Mouse (Mus musculus) hindbrain, embryonic 16.5 days (tissue): ENCODE data around the gene Setd1b. TPM values are rescaled to one million over a fixed set of nuclear protein-coding genes. Genes with fewer than 3 reads are reported as not detected.

Experiments
- ATAC-seq: fragments of 200-750 bp; cut with Nextera tagmentation; 2 replicates; pipeline ENCODE4 v1.8.0; 2017; ENCODE audit warnings: moderate TSS enrichment, moderate library complexity
- H3K27ac ChIP-seq: fragments of 300-500 bp; sonication (generic); 2 replicates; pipeline ENCODE4 v1.5.1; 2014; ENCODE audit warnings: low read depth, mild to moderate bottlenecking, control low read depth, low read length, moderate library complexity
- H3K27me3 ChIP-seq: fragments of 300-500 bp; sonication (generic); replicated peaks from 2 replicates; pipeline ENCODE4 v1.6.1; 2014; ENCODE audit warnings: low read length; ENCODE audit not compliant: control insufficient read depth, insufficient read depth
- H3K36me3 ChIP-seq: fragments of 300-500 bp; sonication (generic); 2 replicates; pipeline ENCODE4 v1.6.1; 2014; ENCODE audit warnings: mild to moderate bottlenecking, low read length, moderate library complexity, mixed read lengths; ENCODE audit not compliant: control insufficient read depth, insufficient read depth
- H3K4me1 ChIP-seq: fragments of 300-500 bp; sonication (generic); 2 replicates; pipeline ENCODE4 v1.6.1; 2014; ENCODE audit warnings: low read depth, low read length; ENCODE audit not compliant: control insufficient read depth, insufficient read depth
- H3K4me2 ChIP-seq: fragments of 300-500 bp; sonication (generic); 2 replicates; pipeline ENCODE4 v1.6.1; 2014; ENCODE audit warnings: mild to moderate bottlenecking, low read length, control low read depth, moderate library complexity
- H3K4me3 ChIP-seq: fragments of 300-500 bp; sonication (generic); 2 replicates; pipeline ENCODE4 v1.5.1; 2014; ENCODE audit warnings: mild to moderate bottlenecking, low read length, control low read depth, moderate library complexity
- H3K9ac ChIP-seq: fragments of 300-500 bp; sonication (generic); 2 replicates; pipeline ENCODE4 v1.6.1; 2014; ENCODE audit warnings: low read depth, mild to moderate bottlenecking, control low read depth, low read length, moderate library complexity
- H3K9me3 ChIP-seq: fragments of 300-500 bp; sonication (generic); 2 replicates; pipeline ENCODE4 v1.6.1; 2014; ENCODE audit warnings: mild to moderate bottlenecking, low read length, moderate library complexity; ENCODE audit not compliant: control insufficient read depth
- WGBS: fragments of 180-500 bp; shearing (Covaris S2); extraction: QIAGEN DNeasy Blood & Tissue Kit; methylation state at CpG from one replicate; pipeline ENCODE4 v1.1.7; 2014; 5-methylcytosine and 5-hydroxymethylcytosine counted together
- polyA plus RNA-seq: library from polyadenylated mRNA; unstranded; fragments of >200 nt; fragmentation: Nextera tagmentation; extraction: Ambion mirVana; gene quantifications from 2 replicates; pipeline ENCODE4 v1.2.1, GENCODE M21; 2015

The Setd1b gene
- polyA plus RNA-seq, 1 experiment from 2014 or later, result 9.5 TPM

- ATAC-seq, result no peak
- no peak overlapping the region for H3K4me2 ChIP-seq
- H3K4me3 ChIP-seq, result no peak overlapping the region
- no peak overlapping the region for H3K9ac ChIP-seq
- no peaks in the 10 kb centered on the region for H3K9me3 ChIP-seq
- no peaks in the 10 kb centered on the region for H3K27me3 ChIP-seq
- WGBS, result 80% methylated on average over 9 of the region's 9 CpGs
- H3K27ac ChIP-seq, result no peak overlapping the region
- no peaks in the 10 kb centered on the region for H3K4me1 ChIP-seq
- H3K36me3 ChIP-seq, result peaks cover 55% of the 10 kb centered on the region
These were observed 20.9 kb downstream of the Setd1b start for GRCm38 (mm10) chr5:123162942-123163341.

- Histone ChIP-seq H3K36me3 (peaks cover 32% of the 10 kb centered on the region), H3K4me1 (no peaks in the 10 kb centered on the region), H3K27me3 (no peaks in the 10 kb centered on the region), H3K4me3 (no peak overlapping the region), H3K9ac (no peak overlapping the region), H3K9me3 (no peaks in the 10 kb centered on the region), H3K4me2 (no peak overlapping the region), H3K27ac (no peak overlapping the region)
- ATAC-seq, result no peak
- 88% methylated on average over 10 of the region's 10 CpGs for WGBS
These were observed 24.4 kb downstream of the Setd1b start for GRCm38 (mm10) chr5:123166437-123166836.

GRCm38 (mm10) chr5:123167591-123167990, 25.6 kb downstream of the Setd1b start:
- no peak overlapping the region for H3K9ac ChIP-seq
- ATAC-seq, result no peak
- WGBS, result 58% methylated on average over 5 of the region's 5 CpGs

GRCm38 (mm10) chr5:123169284-123169683, 27.3 kb downstream of the Setd1b start, which contains the start of gene Psmd9:
Gene Psmd9, plus strand, starts transcription at chr5:123169413.
- Histone ChIP-seq H3K4me1 (no peaks in the 10 kb centered on the region; the same call in 1 of the 2 replicates), H3K4me3 (no peak within 1 kb of the TSS), H3K27ac (no peak within 1 kb of the TSS), H3K4me2 (no peak within 1 kb of the TSS), H3K9me3 (no peaks in the 10 kb centered on the region), H3K36me3 (peaks cover 15% of the 10 kb centered on the region), H3K9ac (no peak within 1 kb of the TSS), H3K27me3 (no peaks in the 10 kb centered on the region)
- 85% methylated on average over 5 of the region's 5 CpGs for WGBS
- no peak for ATAC-seq

More at GRCm38 (mm10) chr5:123167591-123167990, 25.6 kb downstream of the Setd1b start:
- Histone ChIP-seq H3K27me3 (no peaks in the 10 kb centered on the region), H3K4me2 (no peak overlapping the region), H3K27ac (no peak overlapping the region), H3K36me3 (peaks cover 27% of the 10 kb centered on the region), H3K4me1 (no peaks in the 10 kb centered on the region; the same call in 1 of the 2 replicates), H3K4me3 (no peak overlapping the region), H3K9me3 (no peaks in the 10 kb centered on the region)

GRCm38 (mm10) chr5:123170365-123170764, 28.4 kb downstream of the Setd1b start:
- Histone ChIP-seq H3K9me3 (no peaks in the 10 kb centered on the region), H3K4me3 (no peak overlapping the region), H3K36me3 (peaks cover 14% of the 10 kb centered on the region), H3K9ac (no peak overlapping the region), H3K4me2 (no peak overlapping the region), H3K4me1 (no peaks in the 10 kb centered on the region; the same call in 1 of the 2 replicates), H3K27ac (no peak overlapping the region), H3K27me3 (no peaks in the 10 kb centered on the region)
- ATAC-seq, result no peak
- WGBS, result 79% methylated on average over 9 of the region's 9 CpGs

- H3K27me3 ChIP-seq, result no peaks in the 10 kb centered on the region
- H3K4me3 ChIP-seq, result no peak overlapping the region
- H3K4me2 ChIP-seq, result peak overlapping the region; percentile 46
- WGBS, result 11% methylated on average over 22 of the region's 22 CpGs
- no peak overlapping the region for H3K9ac ChIP-seq
- H3K4me1 ChIP-seq, result no peaks in the 10 kb centered on the region; the same call in 1 of the 2 replicates
- peak; percentile 70 for ATAC-seq
- no peaks in the 10 kb centered on the region for H3K9me3 ChIP-seq
- H3K27ac ChIP-seq, result no peak overlapping the region
- peaks cover 2% of the 10 kb centered on the region; the same call in 1 of the 2 replicates for H3K36me3 ChIP-seq
These were observed 29.8 kb downstream of the Setd1b start for GRCm38 (mm10) chr5:123171646-123172350.

- ATAC-seq, result no peak
- Histone ChIP-seq H3K4me3 (no peak overlapping the region), H3K4me1 (no peaks in the 10 kb centered on the region), H3K36me3 (no peaks in the 10 kb centered on the region), H3K4me2 (no peak overlapping the region), H3K27me3 (no peaks in the 10 kb centered on the region), H3K9me3 (no peaks in the 10 kb centered on the region), H3K9ac (no peak overlapping the region), H3K27ac (no peak overlapping the region)
- WGBS, result 94% methylated on average over 5 of the region's 5 CpGs
These were observed 36.8 kb downstream of the Setd1b start for GRCm38 (mm10) chr5:123178792-123179191.

GRCm38 (mm10) chr5:123180390-123180789, 38.4 kb downstream of the Setd1b start:
- Histone ChIP-seq H3K36me3 (no peaks in the 10 kb centered on the region), H3K27ac (no peak overlapping the region), H3K4me3 (no peak overlapping the region), H3K4me1 (no peaks in the 10 kb centered on the region), H3K9me3 (no peaks in the 10 kb centered on the region), H3K27me3 (no peaks in the 10 kb centered on the region), H3K4me2 (no peak overlapping the region), H3K9ac (no peak overlapping the region)
- WGBS, result 92% methylated on average over 15 of the region's 15 CpGs
- no peak for ATAC-seq

- WGBS, result 72% methylated on average over 6 of the region's 6 CpGs
- Histone ChIP-seq H3K9me3 (no peaks in the 10 kb centered on the region), H3K27me3 (no peaks in the 10 kb centered on the region), H3K9ac (no peak overlapping the region), H3K4me2 (no peak overlapping the region), H3K27ac (no peak overlapping the region), H3K4me3 (no peak overlapping the region), H3K36me3 (no peaks in the 10 kb centered on the region), H3K4me1 (0 out of 2 replicates have a peak, but pooled peaks cover 2% of the 10 kb centered on the region)
- no peak for ATAC-seq
These were observed 39.5 kb downstream of the Setd1b start for GRCm38 (mm10) chr5:123181536-123181935.
